Mouse (Mus musculus) kidney, postnatal 25 days (tissue): Measurements from ENCODE around the gene Akap1.
A peak's percentile ranks its signal among the peaks of the same experiment; 100 is the strongest.

Experiments used
- DNase-seq, 2 experiments: peaks; one replicate each; pipeline ENCODE4 v3.0.0; 2021; ENCODE audit warnings: mixed read lengths in 2 of 2

The Akap1 gene

GRCm38 (mm10) chr11:88873667-88874030 is 9.3 kb upstream of the Akap1 start:
- DNase-seq: no peak

GRCm38 (mm10) chr11:88873027-88873666 is 8.8 kb upstream of the Akap1 start:
- DNase-seq: no peak

GRCm38 (mm10) chr11:88869443-88869842 is 5.1 kb upstream of the Akap1 start:
- no peak for DNase-seq

- DNase-seq: peak; percentile 71 to 83
These were observed 405 bp downstream of the Akap1 start for GRCm38 (mm10) chr11:88863904-88864457.

GRCm38 (mm10) chr11:88863071-88863903 is 1.1 kb downstream of the Akap1 start:
- DNase-seq: peak; percentile 59 to 83

GRCm38 (mm10) chr11:88862355-88862754 is 2.0 kb downstream of the Akap1 start:
- DNase-seq: no peak

- DNase-seq: no peak
These were observed 3.3 kb downstream of the Akap1 start for GRCm38 (mm10) chr11:88861060-88861459.

GRCm38 (mm10) chr11:88860641-88861040 is 3.7 kb downstream of the Akap1 start:
- DNase-seq: no peak

- peak in 1 of 2 experiments; percentile 46 for DNase-seq
These were observed 6.9 kb downstream of the Akap1 start for GRCm38 (mm10) chr11:88857311-88858005.

GRCm38 (mm10) chr11:88856383-88856782 is 8.0 kb downstream of the Akap1 start:
- DNase-seq: peak in 1 of 2 experiments; percentile 33

- DNase-seq: peak in 1 of 2 experiments; percentile 32
These were observed 8.6 kb downstream of the Akap1 start for GRCm38 (mm10) chr11:88855795-88856194.

GRCm38 (mm10) chr11:88853588-88853987 is 10.8 kb downstream of the Akap1 start:
- DNase-seq: no peak

GRCm38 (mm10) chr11:88852806-88853205 is 11.6 kb downstream of the Akap1 start:
- peak; percentile 33 to 76 for DNase-seq

- peak; percentile 72 to 90 for DNase-seq
These were observed 13.1 kb downstream of the Akap1 start for GRCm38 (mm10) chr11:88851049-88851825.

GRCm38 (mm10) chr11:88849732-88850131 is 14.7 kb downstream of the Akap1 start:
- peak in 1 of 2 experiments; percentile 58 for DNase-seq

GRCm38 (mm10) chr11:88849284-88849683 is 15.1 kb downstream of the Akap1 start:
- DNase-seq: peak; percentile 94

GRCm38 (mm10) chr11:88848590-88848989 is 15.8 kb downstream of the Akap1 start:
- DNase-seq: peak; percentile 73 to 78

- DNase-seq: peak in 1 of 2 experiments; percentile 41
These were observed 16.9 kb downstream of the Akap1 start for GRCm38 (mm10) chr11:88847281-88848006.

- DNase-seq: no peak
These were observed 20.0 kb downstream of the Akap1 start for GRCm38 (mm10) chr11:88844384-88844783.

- DNase-seq: no peak
These were observed 21.1 kb downstream of the Akap1 start for GRCm38 (mm10) chr11:88843305-88843704.

- no peak for DNase-seq
These were observed 21.9 kb downstream of the Akap1 start for GRCm38 (mm10) chr11:88842315-88842975.
